Mouse (Mus musculus): ENCODE data around the gene Lrrc73. TPM values are rescaled to one million over a fixed set of nuclear protein-coding genes. Genes with fewer than 3 reads are reported as not detected.

Gene Lrrc73
- total and polyA plus RNA-seq, 2 experiments from 2014 or later = 36.1 to 51.5 TPM

DNA sequence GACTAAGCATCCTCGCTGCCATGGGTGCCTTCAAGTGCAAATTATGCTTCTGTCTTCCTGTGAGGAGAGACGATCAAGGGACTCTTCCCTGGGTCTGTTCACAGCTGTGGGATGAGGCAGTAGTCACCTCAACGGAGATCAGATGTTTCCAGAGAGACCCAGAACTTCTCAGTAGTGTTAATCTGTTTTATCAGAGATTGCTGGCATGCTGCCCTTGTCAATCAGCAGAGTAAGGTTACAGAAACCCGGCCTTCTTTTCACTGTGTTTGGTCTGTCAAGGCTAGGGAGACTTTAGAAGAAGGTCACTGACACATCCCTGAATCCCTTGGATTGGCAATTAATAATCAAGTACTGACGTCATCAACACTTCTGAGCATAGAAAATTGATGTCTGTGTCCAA is 15.9 kb upstream of the Lrrc73 start:
- Histone ChIP-seq H3K27me3 (ENCODE audit: insufficient read depth, low read length) (no peaks in the 10 kb centered on the region), H3K36me3 (ENCODE audit: insufficient read depth) (peaks cover 88% of the 10 kb centered on the region), H3K4me2 (ENCODE audit: low read depth) (no peak overlapping the region), H3K27ac (ENCODE audit: low read depth, low read length) (no peak overlapping the region), H3K4me3 (ENCODE audit: low read depth, low read length) (no peak overlapping the region), H3K9ac (no peak overlapping the region), H3K9me3 (ENCODE audit: low read length) (no peaks in the 10 kb centered on the region), H3K4me1 (ENCODE audit: insufficient read depth) (no peaks in the 10 kb centered on the region)
- TF ChIP-seq CTCF (IDR thresholded peaks at IDR 0.05; ENCODE audit: low read depth) = no peak
- DNase-seq (no peak), ATAC-seq (no peak)
- 82% methylated on average over 5 of the region's 5 CpGs for WGBS

- ATAC-seq (no peak), DNase-seq (no peak)
- H3K4me3 ChIP-seq (ENCODE audit: low read depth, low read length) = no peak overlapping the region
- H3K36me3 ChIP-seq (ENCODE audit: insufficient read depth) = peaks cover 90% of the 10 kb centered on the region
- TF ChIP-seq CTCF (IDR thresholded peaks at IDR 0.05; ENCODE audit: low read depth) = no peak
- no peak overlapping the region for H3K27ac ChIP-seq (ENCODE audit: low read depth, low read length)
- H3K4me1 ChIP-seq (ENCODE audit: insufficient read depth) = no peaks in the 10 kb centered on the region
- no peaks in the 10 kb centered on the region for H3K9me3 ChIP-seq (ENCODE audit: low read length)
- H3K27me3 ChIP-seq (ENCODE audit: insufficient read depth, low read length) = no peaks in the 10 kb centered on the region
- no peak overlapping the region for H3K9ac ChIP-seq
- H3K4me2 ChIP-seq (ENCODE audit: low read depth) = no peak overlapping the region
- WGBS = 92% methylated on average over 15 of the region's 15 CpGs
Observed at GRCm38 (mm10) chr17:46239516-46240114, 13.7 kb upstream of the Lrrc73 start.

DNA sequence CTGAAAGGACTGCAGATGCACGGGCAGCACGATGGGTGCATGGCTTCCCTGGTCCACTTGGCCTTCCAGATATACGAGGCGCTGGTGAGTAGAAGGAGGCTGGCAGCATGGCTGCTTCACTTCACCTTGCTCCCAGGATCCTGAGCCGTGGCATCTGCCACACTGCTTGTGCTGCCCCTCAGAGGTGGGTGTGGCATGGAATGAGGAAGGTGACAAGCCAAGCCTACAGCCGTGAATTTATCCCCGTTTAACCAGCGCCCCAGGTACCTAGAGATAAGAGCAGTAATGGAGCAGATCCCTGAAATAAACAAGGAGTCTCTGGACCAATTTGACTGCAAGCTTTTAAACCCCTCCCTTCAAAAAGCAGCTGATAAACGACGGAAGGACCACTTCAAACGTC is 11.9 kb upstream of the Lrrc73 start:
- H3K9me3 ChIP-seq (ENCODE audit: low read length) = no peaks in the 10 kb centered on the region
- DNase-seq (no peak), ATAC-seq (no peak)
- H3K36me3 ChIP-seq (ENCODE audit: insufficient read depth) = peaks cover 94% of the 10 kb centered on the region
- H3K27ac ChIP-seq (ENCODE audit: low read depth, low read length) = no peak overlapping the region
- no peak overlapping the region for H3K9ac ChIP-seq
- 81% methylated on average over 11 of the region's 11 CpGs for WGBS
- H3K4me2 ChIP-seq (ENCODE audit: low read depth) = no peak overlapping the region
- no peak for TF ChIP-seq CTCF (IDR thresholded peaks at IDR 0.05; ENCODE audit: low read depth)
- H3K27me3 ChIP-seq (ENCODE audit: insufficient read depth, low read length) = no peaks in the 10 kb centered on the region
- H3K4me3 ChIP-seq (ENCODE audit: low read depth, low read length) = no peak overlapping the region
- H3K4me1 ChIP-seq (ENCODE audit: insufficient read depth) = no peaks in the 10 kb centered on the region

- Histone ChIP-seq H3K4me3 (ENCODE audit: low read depth, low read length) (no peak overlapping the region), H3K27me3 (ENCODE audit: insufficient read depth, low read length) (no peaks in the 10 kb centered on the region), H3K9ac (no peak overlapping the region), H3K9me3 (ENCODE audit: low read length) (no peaks in the 10 kb centered on the region), H3K4me2 (ENCODE audit: low read depth) (no peak overlapping the region), H3K27ac (ENCODE audit: low read depth, low read length) (no peak overlapping the region), H3K36me3 (ENCODE audit: insufficient read depth) (peaks cover 88% of the 10 kb centered on the region), H3K4me1 (ENCODE audit: insufficient read depth) (peaks cover 7% of the 10 kb centered on the region)
- no peak for TF ChIP-seq CTCF (IDR thresholded peaks at IDR 0.05; ENCODE audit: low read depth)
- DNase-seq (no peak), ATAC-seq (no peak)
- WGBS = 87% methylated on average over 13 of the region's 13 CpGs
Observed at GRCm38 (mm10) chr17:46242274-46242673, 11.1 kb upstream of the Lrrc73 start.

- Histone ChIP-seq H3K4me3 (ENCODE audit: low read depth, low read length) (no peak overlapping the region), H3K9ac (no peak overlapping the region), H3K27ac (ENCODE audit: low read depth, low read length) (no peak overlapping the region), H3K4me2 (ENCODE audit: low read depth) (no peak overlapping the region), H3K9me3 (ENCODE audit: low read length) (no peaks in the 10 kb centered on the region), H3K27me3 (ENCODE audit: insufficient read depth, low read length) (no peaks in the 10 kb centered on the region), H3K36me3 (ENCODE audit: insufficient read depth) (peaks cover 81% of the 10 kb centered on the region), H3K4me1 (ENCODE audit: insufficient read depth) (peaks cover 7% of the 10 kb centered on the region)
- TF ChIP-seq CTCF (IDR thresholded peaks at IDR 0.05; ENCODE audit: low read depth) = no peak
- ATAC-seq = no peak
- DNase-seq = no peak
- 85% methylated on average over 4 of the region's 4 CpGs for WGBS
Observed at GRCm38 (mm10) chr17:46242993-46243392, 10.3 kb upstream of the Lrrc73 start.

- H3K27ac ChIP-seq (ENCODE audit: low read depth, low read length) = no peak overlapping the region
- ATAC-seq = no peak
Observed at GRCm38 (mm10) chr17:46243624-46244023, 9.7 kb upstream of the Lrrc73 start.

DNA sequence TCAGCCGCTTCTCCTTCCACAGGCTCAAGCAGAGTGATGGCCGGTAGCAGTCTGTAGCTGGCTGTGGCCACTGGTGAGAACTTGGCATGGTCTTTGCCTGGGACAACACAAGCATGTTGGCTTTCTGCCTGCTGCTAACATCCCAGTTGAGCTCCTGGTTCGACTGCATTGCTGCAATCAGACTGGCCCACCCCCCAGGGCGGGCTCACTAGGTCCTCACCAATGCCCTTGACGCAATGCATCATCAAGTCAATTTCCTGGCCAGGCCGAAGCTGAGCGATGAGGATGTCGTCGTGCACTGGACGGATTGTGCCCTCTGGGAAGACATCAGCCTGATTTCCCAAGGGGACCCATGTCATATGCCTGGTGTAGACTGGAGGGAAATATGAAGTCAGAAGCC is 8.8 kb upstream of the Lrrc73 start:
- no peak for TF ChIP-seq CTCF (IDR thresholded peaks at IDR 0.05; ENCODE audit: low read depth)
- Histone ChIP-seq H3K36me3 (ENCODE audit: insufficient read depth) (peaks cover 66% of the 10 kb centered on the region), H3K9ac (no peak overlapping the region)

More at GRCm38 (mm10) chr17:46243624-46244023, 9.7 kb upstream of the Lrrc73 start:
- Histone ChIP-seq H3K36me3 (ENCODE audit: insufficient read depth) (peaks cover 75% of the 10 kb centered on the region), H3K27me3 (ENCODE audit: insufficient read depth, low read length) (no peaks in the 10 kb centered on the region), H3K4me1 (ENCODE audit: insufficient read depth) (peaks cover 8% of the 10 kb centered on the region), H3K9me3 (ENCODE audit: low read length) (no peaks in the 10 kb centered on the region), H3K9ac (no peak overlapping the region), H3K4me2 (ENCODE audit: low read depth) (no peak overlapping the region), H3K4me3 (ENCODE audit: low read depth, low read length) (no peak overlapping the region)
- no peak for TF ChIP-seq CTCF (IDR thresholded peaks at IDR 0.05; ENCODE audit: low read depth)
- DNase-seq = no peak
- 35% methylated on average over 2 of the region's 2 CpGs for WGBS

More for the DNA sequence above, 8.8 kb upstream of the Lrrc73 start:
- Histone ChIP-seq H3K4me1 (ENCODE audit: insufficient read depth) (peaks cover 15% of the 10 kb centered on the region), H3K4me3 (ENCODE audit: low read depth, low read length) (no peak overlapping the region), H3K4me2 (ENCODE audit: low read depth) (no peak overlapping the region), H3K27ac (ENCODE audit: low read depth, low read length) (no peak overlapping the region), H3K9me3 (ENCODE audit: low read length) (no peaks in the 10 kb centered on the region), H3K27me3 (ENCODE audit: insufficient read depth, low read length) (no peaks in the 10 kb centered on the region)
- ATAC-seq (no peak), DNase-seq (no peak)
- WGBS = 80% methylated on average over 10 of the region's 10 CpGs
